ENCODE assay signal across 19 mouse cellular contexts in genomic region chr4:55730266-55730665, GRCm38 (mm10).
DNase-seq lines count a peak whose midpoint lies in the region; ATAC-seq lines count a peak whose summit lies in the region.
"Had no signal": no experiment of that assay in that cellular context is flagged by ENCODE, and none has a peak within 500 bp of the region (broad histone marks: within the 10 kb centered on the region; RNA-seq: fewer than 3 reads in every experiment).

No protein-coding gene starts in this region.

- H3K36me3 ChIP-seq in heart, embryonic 10.5 days: no peaks in the 10 kb centered on the region
- H3K36me3 ChIP-seq: embryonic facial prominence, embryonic 15.5 days; hindbrain, embryonic 12.5 days; limb, embryonic 15.5 days; neural tube, embryonic 15.5 days had no signal

- H3K4me3 ChIP-seq in heart, embryonic 10.5 days: no peak overlapping the region
- H3K4me3 ChIP-seq: embryonic facial prominence, embryonic 15.5 days; hindbrain, embryonic 12.5 days; limb, embryonic 15.5 days; neural tube, embryonic 15.5 days had no signal

- H3K9me3 ChIP-seq in heart, embryonic 10.5 days: no peaks in the 10 kb centered on the region
- H3K9me3 ChIP-seq: embryonic facial prominence, embryonic 15.5 days; hindbrain, embryonic 12.5 days; limb, embryonic 15.5 days; neural tube, embryonic 15.5 days had no signal

- H3K27ac ChIP-seq in heart, embryonic 10.5 days: no peak overlapping the region
- H3K27ac ChIP-seq: embryonic facial prominence, embryonic 15.5 days; hindbrain, embryonic 12.5 days; limb, embryonic 15.5 days; neural tube, embryonic 15.5 days had no signal

- H3K27me3 ChIP-seq in heart, embryonic 10.5 days (ENCODE audit: insufficient read depth, poor library complexity, severe bottlenecking): peaks cover 4% of the 10 kb centered on the region; the same call in 1 of the 2 replicates
- H3K27me3 ChIP-seq: embryonic facial prominence, embryonic 15.5 days; hindbrain, embryonic 12.5 days; limb, embryonic 15.5 days; neural tube, embryonic 15.5 days had no signal

- 77% methylated on average over 4 of the region's 4 CpGs for WGBS in heart, embryonic 10.5 days

- ATAC-seq in megakaryocyte, adult 5-6 weeks (ENCODE audit: poor library complexity, severe bottlenecking): peak; percentile 74
- ATAC-seq: inflammation-experienced regulatory T-cells, adult 6 months had no signal

- H3K4me1 ChIP-seq in heart, embryonic 10.5 days: no peaks in the 10 kb centered on the region
- H3K4me1 ChIP-seq: hindbrain, embryonic 12.5 days had no signal

- peak; percentile 96 for DNase-seq in heart, adult 11 months
- DNase-seq in heart, embryonic 10.5 days (ENCODE audit: low spot score): no peak
- DNase-seq in 3134 (ENCODE audit: extremely low read depth, insufficient read length, low spot score): peak; percentile 68
- DNase-seq in Muller cell, postnatal 12 days (ENCODE audit: inconsistent ontology term): peak; percentile 46
- no peak for DNase-seq in adrenal gland, postnatal 10 days
- DNase-seq in urinary bladder, postnatal 4 days (ENCODE audit: low spot score in 2 of 2): no peak
- DNase-seq: adrenal gland, adult 2 months; cerebellum, adult 9-11 months; embryo, embryonic 11 days; kidney, adult 8-10 months; kidney, postnatal 36 days; layer of hippocampus, postnatal 36 days; right cerebral cortex, postnatal 25 days had no signal

Comparison
In these comparisons a context has a peak if more than half of its experiments do, and no peak if none do; other contexts are left out.
1. DNase-seq: peak in heart, adult 11 months (single experiment), 3134 (single experiment) and Muller cell, postnatal 12 days (single experiment); none in heart, embryonic 10.5 days (single experiment), adrenal gland, postnatal 10 days (single experiment) and urinary bladder, postnatal 4 days (0 of 2).